Mouse (Mus musculus): ENCODE data around the gene Itga5.

DNA sequence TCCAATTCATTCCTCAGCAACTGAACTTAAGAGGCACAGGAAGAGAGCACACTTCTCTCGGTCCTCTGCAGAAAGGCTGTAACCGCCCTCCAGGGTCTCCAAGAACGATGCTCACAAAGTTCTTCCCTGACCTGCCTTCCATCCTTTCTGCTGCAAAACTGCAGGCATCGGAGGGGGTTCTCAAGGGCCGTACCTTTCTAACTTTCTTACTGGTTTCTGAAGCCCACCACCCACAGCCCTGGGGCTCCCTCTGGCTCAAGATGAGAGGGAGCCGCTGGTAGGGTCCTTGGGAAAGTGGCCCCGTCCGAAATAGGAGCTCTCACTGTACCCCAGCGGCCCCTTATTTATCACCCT is 62.0 kb downstream of the Itga5 start:
- TF ChIP-seq CTCF (IDR thresholded peaks at IDR 0.05) = no peak
- TF ChIP-seq EP300 (IDR thresholded peaks at IDR 0.05) = no peak

Measured in lung, postnatal 0 days (tissue).